Comparison of ENCODE assay signal across 10 mouse cellular contexts in the genomic region with DNA sequence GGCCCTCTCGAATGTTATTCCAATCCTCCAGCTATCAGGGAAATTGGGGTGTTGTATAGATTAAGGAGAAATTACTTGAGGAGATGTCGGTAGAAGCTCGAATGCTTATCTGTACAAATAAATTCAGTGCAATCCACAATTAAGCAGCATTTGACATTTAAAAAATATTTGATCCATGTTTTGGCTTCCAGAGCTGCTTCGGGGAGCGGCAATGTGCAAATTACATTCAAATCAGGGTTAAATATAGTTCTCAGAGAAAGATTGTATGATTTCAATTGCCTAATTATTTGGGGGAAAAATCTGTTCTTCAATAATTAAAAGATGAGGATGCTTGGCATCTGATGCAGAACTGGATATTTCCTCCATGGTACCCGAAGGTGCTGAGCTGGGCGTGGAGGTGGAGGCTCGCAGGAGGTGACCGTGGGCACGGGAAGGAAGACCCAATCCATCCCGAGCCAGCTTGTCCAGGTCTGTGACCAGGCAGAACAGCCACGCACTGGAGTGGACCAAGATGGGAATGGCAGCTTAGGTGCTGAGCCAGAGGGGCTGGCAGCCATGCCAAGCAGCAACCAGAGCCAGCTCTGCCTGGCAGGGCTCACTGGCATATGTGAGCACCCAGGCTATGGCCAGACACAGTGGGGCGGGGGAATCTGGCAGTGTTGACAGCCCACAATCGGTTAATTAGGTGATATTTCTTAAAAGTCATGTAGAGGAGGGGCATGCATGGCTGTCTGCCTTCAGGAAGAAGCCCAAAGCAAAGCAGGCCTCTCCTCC.
A peak's percentile ranks its signal among the peaks of the same experiment; 100 is the strongest.
DNase-seq lines count a peak whose midpoint lies in the region; ATAC-seq and TF ChIP-seq lines count a peak whose summit lies in the region.
"Had no signal": no experiment of that assay in that cellular context is flagged by ENCODE, and none has a peak within 500 bp of the region (broad histone marks: within the 10 kb centered on the region; RNA-seq: fewer than 3 reads in every experiment).

No protein-coding gene starts in this region.

- H3K4me1 ChIP-seq in hindbrain, embryonic 14.5 days (replicated peaks; ENCODE audit: control insufficient read depth, insufficient read depth, low read length), result no peaks in the 10 kb centered on the region
- H3K4me1 ChIP-seq in hindbrain, embryonic 10.5 days (replicated peaks), result peaks cover 11% of the 10 kb centered on the region
- peaks cover 15% of the 10 kb centered on the region for H3K4me1 ChIP-seq in cerebellum, adult 2 months (ENCODE audit: control insufficient read depth, insufficient read depth, low read length)
- H3K4me1 ChIP-seq: midbrain, embryonic 12.5 days had no signal

- no peaks in the 10 kb centered on the region for H3K9me3 ChIP-seq in hindbrain, embryonic 14.5 days (ENCODE audit: control insufficient read depth, low read length)
- H3K9me3 ChIP-seq in hindbrain, embryonic 10.5 days, result no peaks in the 10 kb centered on the region
- H3K9me3 ChIP-seq: limb, embryonic 12.5 days; midbrain, embryonic 12.5 days had no signal

- no peak for TF ChIP-seq CTCF in cerebellum, adult 2 months (IDR thresholded peaks at IDR 0.05; ENCODE audit: borderline replicate concordance, insufficient read depth, low read depth, low read length)

- no peaks in the 10 kb centered on the region for H3K36me3 ChIP-seq in hindbrain, embryonic 14.5 days (replicated peaks; ENCODE audit: control insufficient read depth, insufficient read depth)
- no peaks in the 10 kb centered on the region for H3K36me3 ChIP-seq in hindbrain, embryonic 10.5 days
- H3K36me3 ChIP-seq: limb, embryonic 12.5 days; midbrain, embryonic 12.5 days had no signal

- intact Hi-C loops in left cerebral cortex, postnatal 36 days (cut with DNase I), result no loop called here

- 78% methylated on average over 14 of the region's 14 CpGs for WGBS in hindbrain, embryonic 14.5 days
- 89% methylated on average over 14 of the region's 14 CpGs for WGBS in hindbrain, embryonic 10.5 days
- 21% methylated on average over 14 of the region's 14 CpGs for WGBS in cerebellum, adult 2 months

- H3K9ac ChIP-seq in hindbrain, embryonic 14.5 days, result no peak overlapping the region
- H3K9ac ChIP-seq: limb, embryonic 12.5 days; midbrain, embryonic 12.5 days had no signal

- ATAC-seq in hindbrain, embryonic 14.5 days (ENCODE audit: low FRiP score), result peak; percentile 70; the same call in 1 of the 2 replicates
- no peak for ATAC-seq in monocyte, adult 5-6 weeks (replicated peaks; ENCODE audit: insufficient number of reproducible peaks, low FRiP score, low TSS enrichment, poor library complexity, severe bottlenecking)

- H3K27ac ChIP-seq in hindbrain, embryonic 14.5 days, result no peak overlapping the region
- H3K27ac ChIP-seq in hindbrain, embryonic 10.5 days, result no peak overlapping the region
- no peak overlapping the region for H3K27ac ChIP-seq in cerebellum, adult 2 months (ENCODE audit: insufficient read depth, low read length)
- H3K27ac ChIP-seq: limb, embryonic 12.5 days; midbrain, embryonic 12.5 days had no signal

- no peak for TF ChIP-seq POLR2A in cerebellum, adult 2 months (IDR thresholded peaks at IDR 0.05; ENCODE audit: borderline replicate concordance, insufficient read depth, low read length)

- H3K27me3 ChIP-seq in hindbrain, embryonic 14.5 days (ENCODE audit: control insufficient read depth, insufficient read depth, low read length), result 0 out of 2 replicates have a peak, but pooled peaks cover 4% of the 10 kb centered on the region
- peaks cover 58% of the 10 kb centered on the region for H3K27me3 ChIP-seq in hindbrain, embryonic 10.5 days (ENCODE audit: insufficient read depth, poor library complexity, severe bottlenecking)
- H3K27me3 ChIP-seq in cerebellum, adult 2 months (ENCODE audit: control insufficient read depth, insufficient read depth, low read length), result no peaks in the 10 kb centered on the region; the same call in 1 of the 2 replicates

- no peak for DNase-seq in hindbrain, embryonic 14.5 days (ENCODE audit: low spot score)
- DNase-seq in hindbrain, embryonic 10.5 days (ENCODE audit: low spot score), result no peak
- DNase-seq in cerebellum, adult 2 months, result peak; percentile 82 to 89
- peak; percentile 49 for DNase-seq in gastrocnemius, postnatal 10 days
- DNase-seq in left cerebral cortex, postnatal 36 days (ENCODE audit: low spot score in 2 of 2), result peak; percentile 22 to 32
- DNase-seq in urinary bladder, postnatal 14 days (ENCODE audit: low spot score), result no peak
- DNase-seq in lung, postnatal 10 days, result no peak

- no peak overlapping the region for H3K4me3 ChIP-seq in hindbrain, embryonic 14.5 days (replicated peaks; ENCODE audit: low read length)
- H3K4me3 ChIP-seq in hindbrain, embryonic 10.5 days, result no peak overlapping the region
- no peak overlapping the region for H3K4me3 ChIP-seq in cerebellum, adult 2 months (replicated peaks; ENCODE audit: insufficient read depth, low read depth, low read length)
- H3K4me3 ChIP-seq: limb, embryonic 12.5 days; midbrain, embryonic 12.5 days had no signal

- H3K4me2 ChIP-seq in hindbrain, embryonic 14.5 days (replicated peaks), result no peak overlapping the region
- H3K4me2 ChIP-seq: limb, embryonic 12.5 days; midbrain, embryonic 12.5 days had no signal

Comparison
In these comparisons a context has a peak if more than half of its experiments do, and no peak if none do; other contexts are left out.
1. DNase-seq: peak in cerebellum, adult 2 months (2 of 2), gastrocnemius, postnatal 10 days (single experiment) and left cerebral cortex, postnatal 36 days (2 of 2); none in hindbrain, embryonic 14.5 days (single experiment), hindbrain, embryonic 10.5 days (single experiment), urinary bladder, postnatal 14 days (single experiment) and lung, postnatal 10 days (single experiment).